20 mouse cellular contexts compared by ENCODE assay signal in the genomic region with DNA sequence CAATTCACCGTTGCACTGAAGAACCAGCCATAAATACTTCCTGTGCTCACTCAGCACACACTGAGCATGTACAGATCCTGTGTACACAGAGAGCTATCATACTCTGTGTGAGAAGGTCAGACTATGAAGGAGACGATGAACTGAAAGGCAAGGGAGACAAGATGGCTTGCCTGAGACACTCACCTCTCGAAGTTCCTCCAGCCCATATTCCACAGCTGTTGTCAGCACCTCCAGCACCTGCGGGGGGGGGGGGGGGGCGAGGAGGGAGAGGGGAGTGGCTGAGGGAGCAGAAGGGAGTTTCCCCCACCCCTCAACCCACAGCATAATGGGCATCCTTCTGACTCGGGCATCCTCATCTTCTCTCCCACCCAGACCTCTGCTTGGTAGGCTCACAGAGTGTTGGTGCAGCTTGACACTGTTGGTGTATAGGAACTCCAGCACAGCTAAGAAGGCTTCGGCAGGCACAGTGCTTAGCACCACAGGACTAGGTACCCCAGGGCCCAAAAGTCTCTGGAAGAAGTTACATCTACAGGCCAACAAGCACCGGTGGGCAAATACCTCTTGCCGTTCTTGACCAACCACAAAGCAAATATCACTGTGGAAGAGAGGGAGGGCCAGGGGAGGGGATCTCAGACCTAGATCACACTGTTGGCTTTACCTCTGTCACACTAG. TPM values are rescaled to one million over a fixed set of nuclear protein-coding genes. Genes with fewer than 3 reads are reported as not detected.
DNase-seq lines count a peak whose midpoint lies in the region; ATAC-seq and TF ChIP-seq lines count a peak whose summit lies in the region.
"Had no signal": no experiment of that assay in that cellular context is flagged by ENCODE, and none has a peak within 500 bp of the region (broad histone marks: within the 10 kb centered on the region; RNA-seq: fewer than 3 reads in every experiment).

No protein-coding gene starts in this region.

- H3K9me3 ChIP-seq in liver, postnatal 0 days (ENCODE audit: low read length): no peaks in the 10 kb centered on the region
- no peaks in the 10 kb centered on the region for H3K9me3 ChIP-seq in liver, embryonic 12.5 days (replicated peaks)
- H3K9me3 ChIP-seq: embryonic facial prominence, embryonic 13.5 days; limb, embryonic 13.5 days; liver, embryonic 15.5 days; midbrain, embryonic 12.5 days had no signal

- intact Hi-C loops in left cerebral cortex, adult 2 months (cut with DNase I): no loop called here

- no peak for TF ChIP-seq CTCF in liver, postnatal 0 days (IDR thresholded peaks at IDR 0.05; ENCODE audit: low read depth)
- TF ChIP-seq CTCF in left cerebral cortex, adult 2 months (IDR thresholded peaks at IDR 0.05): no peak
- TF ChIP-seq CTCF in kidney, adult 2 months (conservative IDR thresholded peaks at IDR 0.05; ENCODE audit: insufficient read depth, insufficient read length, low read depth, low read length): no peak

- peak overlapping the region; percentile 47; the same call in 1 of the 2 replicates for H3K4me2 ChIP-seq in liver, postnatal 0 days (ENCODE audit: low read depth, low read length)
- no peak overlapping the region for H3K4me2 ChIP-seq in liver, embryonic 12.5 days
- H3K4me2 ChIP-seq: embryonic facial prominence, embryonic 13.5 days; limb, embryonic 13.5 days; midbrain, embryonic 12.5 days had no signal

- peaks cover 9% of the 10 kb centered on the region for H3K36me3 ChIP-seq in liver, postnatal 0 days (replicated peaks; ENCODE audit: insufficient read depth, low read length)
- peaks cover 9% of the 10 kb centered on the region for H3K36me3 ChIP-seq in liver, embryonic 12.5 days
- no peaks in the 10 kb centered on the region for H3K36me3 ChIP-seq in kidney, adult 2 months (ENCODE audit: control insufficient read depth, insufficient read depth, low read length)

- no peak overlapping the region for H3K4me3 ChIP-seq in liver, postnatal 0 days (ENCODE audit: low read depth, low read length)
- no peak overlapping the region for H3K4me3 ChIP-seq in liver, embryonic 12.5 days
- H3K4me3 ChIP-seq in brown adipose tissue, adult 24 weeks (ENCODE audit: insufficient read depth, low read depth, low read length): no peak overlapping the region
- no peak overlapping the region for H3K4me3 ChIP-seq in left cerebral cortex, adult 2 months
- H3K4me3 ChIP-seq in kidney, adult 2 months (ENCODE audit: insufficient read depth, low read depth, low read length): no peak overlapping the region
- H3K4me3 ChIP-seq: embryonic facial prominence, embryonic 13.5 days; limb, embryonic 13.5 days; liver, embryonic 15.5 days; midbrain, embryonic 12.5 days had no signal

- DNase-seq in liver, postnatal 0 days: no peak
- DNase-seq in CD4-positive helper T cell, adult 2 months (ENCODE audit: low read depth, low spot score): peak; percentile 69
- DNase-seq in ovary, adult 18-20 months (ENCODE audit: low spot score): no peak
- DNase-seq in left cerebral cortex, adult 2 months (ENCODE audit: extremely low spot score in 1 of 2, low spot score in 2 of 2): no peak
- DNase-seq in kidney, adult 2 months: no peak
- DNase-seq: cerebellum, adult 18-20 months; forebrain, postnatal 0 days; kidney, adult 8-10 months; kidney, postnatal 36 days; layer of hippocampus, adult 9-11 months had no signal

- 59% methylated on average over 7 of the region's 9 CpGs for WGBS in liver, postnatal 0 days (ENCODE audit: insufficient replicate concordance)
- 72% methylated on average over 7 of the region's 9 CpGs for WGBS in liver, embryonic 12.5 days (ENCODE audit: insufficient replicate concordance)
- 68% methylated on average over 9 of the region's 9 CpGs for WGBS in kidney, adult 2 months

- TF ChIP-seq EP300 in liver, postnatal 0 days (IDR thresholded peaks at IDR 0.05; ENCODE audit: low read depth): no peak

- H3K9ac ChIP-seq in liver, postnatal 0 days (replicated peaks): no peak overlapping the region
- H3K9ac ChIP-seq in liver, embryonic 12.5 days: no peak overlapping the region
- H3K9ac ChIP-seq: forebrain, postnatal 0 days; liver, embryonic 15.5 days; midbrain, embryonic 12.5 days had no signal

- no peak for TF ChIP-seq POLR2A in kidney, adult 2 months (IDR thresholded peaks at IDR 0.05; ENCODE audit: low read depth, low read length)

- no peaks in the 10 kb centered on the region for H3K27me3 ChIP-seq in liver, postnatal 0 days (ENCODE audit: insufficient read depth, low read length)
- no peaks in the 10 kb centered on the region for H3K27me3 ChIP-seq in liver, embryonic 12.5 days (replicated peaks)
- H3K27me3 ChIP-seq in kidney, adult 2 months (replicated peaks; ENCODE audit: control insufficient read depth, insufficient read depth, low read length): no peaks in the 10 kb centered on the region
- H3K27me3 ChIP-seq: embryonic facial prominence, embryonic 13.5 days; limb, embryonic 13.5 days; liver, embryonic 15.5 days had no signal

- peak overlapping the region; percentile 89; the same call in 1 of the 2 replicates for H3K27ac ChIP-seq in liver, postnatal 0 days (ENCODE audit: low read depth)
- no peak overlapping the region for H3K27ac ChIP-seq in liver, embryonic 12.5 days
- peak overlapping the region; percentile 41 for H3K27ac ChIP-seq in brown adipose tissue, adult 24 weeks (replicated peaks; ENCODE audit: low read depth, low read length)
- H3K27ac ChIP-seq in left cerebral cortex, adult 2 months: no peak overlapping the region
- H3K27ac ChIP-seq in kidney, adult 2 months (ENCODE audit: insufficient read depth, low read depth, low read length): no peak overlapping the region
- H3K27ac ChIP-seq: midbrain, embryonic 12.5 days had no signal

- ATAC-seq in liver, postnatal 0 days: no peak
- no peak for ATAC-seq in liver, embryonic 12.5 days
- ATAC-seq in CD4-positive, CD25-positive, alpha-beta regulatory T cell, adult 4 months: peak; percentile 0
- ATAC-seq: forebrain, postnatal 0 days; hindbrain, postnatal 0 days had no signal

- H3K4me1 ChIP-seq in liver, postnatal 0 days (ENCODE audit: insufficient read depth): peaks cover 45% of the 10 kb centered on the region
- peaks cover 57% of the 10 kb centered on the region for H3K4me1 ChIP-seq in liver, embryonic 12.5 days
- H3K4me1 ChIP-seq in brown adipose tissue, adult 24 weeks (ENCODE audit: control insufficient read depth, insufficient read depth, insufficient read length, low read length): peaks cover 32% of the 10 kb centered on the region
- H3K4me1 ChIP-seq in kidney, adult 2 months (ENCODE audit: control insufficient read depth, insufficient read depth, low read length): peaks cover 7% of the 10 kb centered on the region; the same call in 1 of the 2 replicates

RNA-seq across cellular contexts. Expression of gene Btbd19, which starts 1.8 kb away (rescaled TPM):
- polyA plus RNA-seq in liver, postnatal 0 days (2015; fragmentation: Nextera tagmentation; extraction: Ambion mirVana): 2.3 and 2.5 TPM in 2 replicates
- 6.4 and 7.1 TPM in 2 replicates for polyA plus RNA-seq in liver, embryonic 12.5 days (2016; fragmentation: Nextera tagmentation; extraction: Ambion mirVana)
- 10 to 100 TPM; 18.5 to 19.2 TPM for polyA plus RNA-seq in CD4-positive, CD25-positive, alpha-beta regulatory T cell, adult 4 months (2017; shearing (Covaris generic))
- 1.8 TPM in 1 of 2 replicates, not detected in the other for polyA plus RNA-seq in brown adipose tissue, adult 24 weeks (2012; ENCODE audit: insufficient read depth, insufficient read length, missing spikeins)
- total RNA-seq in left cerebral cortex, adult 2 months (2021): 10 to 100 TPM; 11.5 to 13.2 TPM
- polyA plus RNA-seq in kidney, adult 2 months (2012; rRNA removed): 4.5 and 4.6 TPM in 2 replicates

RNA-seq across cellular contexts. Expression of gene Tctex1d4, which starts 2.9 kb away (rescaled TPM):
- 0.33 TPM in 1 of 2 replicates, not detected in the other for polyA plus RNA-seq in liver, postnatal 0 days (2015; fragmentation: Nextera tagmentation; extraction: Ambion mirVana)
- polyA plus RNA-seq in liver, embryonic 12.5 days (2016; fragmentation: Nextera tagmentation; extraction: Ambion mirVana): not detected in 2 replicates
- polyA plus RNA-seq in CD4-positive, CD25-positive, alpha-beta regulatory T cell, adult 4 months (2017; shearing (Covaris generic)): 1 to 10 TPM; 3.2 to 6.2 TPM
- polyA plus RNA-seq in brown adipose tissue, adult 24 weeks (2012; ENCODE audit: insufficient read depth, insufficient read length, missing spikeins): not detected in 2 replicates
- total RNA-seq in left cerebral cortex, adult 2 months (2021): not detected
- 0.20 TPM in 1 of 2 replicates, not detected in the other for polyA plus RNA-seq in kidney, adult 2 months (2012; rRNA removed)
- total RNA-seq: gastrocnemius, adult 18-20 months; heart, postnatal 25 days had no signal
- polyA plus RNA-seq: embryonic facial prominence, embryonic 13.5 days; limb, embryonic 13.5 days; midbrain, embryonic 12.5 days had no signal

RNA-seq across cellular contexts. Expression of gene Plk3, which starts 10.1 kb away (rescaled TPM):
- 4.8 TPM in 2 replicates for polyA plus RNA-seq in liver, postnatal 0 days (2015; fragmentation: Nextera tagmentation; extraction: Ambion mirVana)
- polyA plus RNA-seq in liver, embryonic 12.5 days (2016; fragmentation: Nextera tagmentation; extraction: Ambion mirVana): 2.2 and 2.8 TPM in 2 replicates
- polyA plus RNA-seq in CD4-positive, CD25-positive, alpha-beta regulatory T cell, adult 4 months (2017; shearing (Covaris generic)): 10 to 100 TPM; 12.2 to 13.2 TPM
- polyA plus RNA-seq in brown adipose tissue, adult 24 weeks (2012; ENCODE audit: insufficient read depth, insufficient read length, missing spikeins): 0.71 and 2.5 TPM in 2 replicates
- total RNA-seq in left cerebral cortex, adult 2 months (2021): 10 to 100 TPM; 13.7 to 19.6 TPM
- polyA plus RNA-seq in kidney, adult 2 months (2012; rRNA removed): 6.9 and 8.6 TPM in 2 replicates

RNA-seq across cellular contexts. Expression of gene Ptch2, which starts 27.8 kb away (rescaled TPM):
- polyA plus RNA-seq in liver, postnatal 0 days (2015; fragmentation: Nextera tagmentation; extraction: Ambion mirVana): 0.43 and 0.52 TPM in 2 replicates
- polyA plus RNA-seq in liver, embryonic 12.5 days (2016; fragmentation: Nextera tagmentation; extraction: Ambion mirVana): 1.3 and 1.4 TPM in 2 replicates
- under 1 TPM in 1 of 2 experiments, not detected in 1; 0.76 TPM for polyA plus RNA-seq in CD4-positive, CD25-positive, alpha-beta regulatory T cell, adult 4 months (2017; shearing (Covaris generic))
- 1.2 and 1.5 TPM in 2 replicates for polyA plus RNA-seq in brown adipose tissue, adult 24 weeks (2012; ENCODE audit: insufficient read depth, insufficient read length, missing spikeins)
- 1 to 10 TPM; 1.7 to 3.5 TPM for total RNA-seq in left cerebral cortex, adult 2 months (2021)
- polyA plus RNA-seq in kidney, adult 2 months (2012; rRNA removed): 5.0 and 7.1 TPM in 2 replicates

RNA-seq across cellular contexts. Expression of gene Rps8, which starts 32.4 kb away (rescaled TPM):
- 543 and 557 TPM in 2 replicates for polyA plus RNA-seq in liver, postnatal 0 days (2015; fragmentation: Nextera tagmentation; extraction: Ambion mirVana)
- 960 and 969 TPM in 2 replicates for polyA plus RNA-seq in liver, embryonic 12.5 days (2016; fragmentation: Nextera tagmentation; extraction: Ambion mirVana)
- polyA plus RNA-seq in CD4-positive, CD25-positive, alpha-beta regulatory T cell, adult 4 months (2017; shearing (Covaris generic)): 100 to 1,000 TPM; 663 to 923 TPM
- 544 and 683 TPM in 2 replicates for polyA plus RNA-seq in brown adipose tissue, adult 24 weeks (2012; ENCODE audit: insufficient read depth, insufficient read length, missing spikeins)
- total RNA-seq in left cerebral cortex, adult 2 months (2021): 100 to 1,000 TPM; 512 to 526 TPM
- polyA plus RNA-seq in kidney, adult 2 months (2012; rRNA removed): 372 and 534 TPM in 2 replicates

Comparison
In these comparisons a context has a peak if more than half of its experiments do, and no peak if none do; other contexts are left out.
1. H3K27ac ChIP-seq: peak in liver, postnatal 0 days (single experiment) and brown adipose tissue, adult 24 weeks (single experiment); none in liver, embryonic 12.5 days (single experiment), left cerebral cortex, adult 2 months (single experiment) and kidney, adult 2 months (single experiment).